Mouse (Mus musculus) liver, embryonic 14.5 days (tissue): ENCODE measurements around the gene Arhgap44.

ENCODE experiments used
- CTCF ChIP-seq: IDR thresholded peaks from 2 replicates; pipeline ENCODE4 v1.5.1; 2016; ENCODE audit warnings: antibody characterized with exemption, low read depth, control low read depth
- EP300 ChIP-seq: IDR thresholded peaks from 2 replicates; pipeline ENCODE4 v1.6.1; 2016; ENCODE audit warnings: antibody characterized with exemption, low read depth

DNA sequence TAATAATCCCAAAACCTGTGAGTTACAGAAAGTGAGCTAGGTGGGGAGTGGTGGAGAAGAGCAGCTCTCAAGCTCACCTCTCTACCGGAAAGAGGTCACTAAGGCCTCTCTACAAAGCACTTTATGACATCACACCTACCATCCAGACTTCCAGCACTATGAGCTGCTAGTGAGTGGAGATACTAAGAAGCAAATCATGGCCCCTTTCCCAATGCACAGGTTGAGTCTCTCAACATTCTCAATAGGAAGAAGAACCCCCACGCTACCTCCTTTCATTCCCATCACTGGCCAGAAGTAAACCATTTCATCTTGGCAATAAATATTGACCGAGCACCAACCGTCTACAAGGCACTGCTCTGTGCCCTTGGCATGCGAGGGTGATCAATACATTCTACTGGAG, 3.0 kb downstream of the Arhgap44 start, which contains the start of gene 1700086D15Rik:
- TF ChIP-seq CTCF (no peak), EP300 (no peak)
